Mouse (Mus musculus): ENCODE data around the gene Cox18.
A peak's percentile ranks its signal among the peaks of the same experiment; 100 is the strongest.
"Not testable (repeated sequence)": the region's sequence is repeated elsewhere in the genome, so short reads cannot be mapped to it uniquely, and the experiment has no call there.

Cox18 gene

GRCm38 (mm10) chr5:90223534-90224381, at the start of gene Cox18:
TSS of gene Cox18 (minus strand) at chr5:90224001.
- DNase-seq = peak; percentile 100

DNA sequence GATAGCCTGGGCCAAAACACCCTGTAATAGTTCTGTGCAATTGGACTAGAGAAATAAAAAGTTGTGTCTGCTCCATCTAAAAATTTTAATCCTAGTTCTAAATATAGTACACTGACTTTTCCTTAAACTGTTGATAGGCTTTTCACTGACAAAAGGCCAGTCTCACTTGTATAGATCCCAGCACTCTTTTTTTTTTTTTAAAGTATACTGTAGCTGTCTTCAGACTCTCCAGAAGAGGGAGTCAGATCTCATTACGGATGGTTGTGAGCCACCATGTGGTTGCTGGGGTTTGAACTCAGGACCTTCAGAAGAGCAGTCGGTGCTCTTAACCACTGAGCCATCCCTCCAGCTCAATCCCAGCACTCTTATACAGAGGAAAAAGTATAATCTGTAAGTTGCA, 38.4 kb upstream of the Cox18 start:
- DNase-seq = not testable (repeated sequence)

DNA sequence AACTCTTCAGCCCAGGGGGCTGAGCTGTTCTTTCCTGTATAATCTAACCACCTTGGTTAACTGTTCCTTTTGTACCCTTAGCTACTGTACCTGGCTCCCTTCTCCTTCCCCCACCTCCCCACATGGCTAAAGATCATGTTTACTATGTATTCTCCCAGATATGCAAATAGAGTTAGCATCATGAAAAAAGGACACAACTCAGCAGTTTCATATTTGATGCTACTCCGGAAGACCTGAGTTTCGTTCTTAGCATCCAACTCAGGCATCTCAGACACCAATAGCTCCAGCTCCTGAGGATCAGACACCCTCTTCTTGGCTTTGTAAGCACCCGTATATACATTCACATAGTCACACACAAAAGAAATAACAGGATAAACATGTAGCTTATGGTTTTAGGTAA, 33.2 kb upstream of the Cox18 start:
- no peak for DNase-seq

DNA sequence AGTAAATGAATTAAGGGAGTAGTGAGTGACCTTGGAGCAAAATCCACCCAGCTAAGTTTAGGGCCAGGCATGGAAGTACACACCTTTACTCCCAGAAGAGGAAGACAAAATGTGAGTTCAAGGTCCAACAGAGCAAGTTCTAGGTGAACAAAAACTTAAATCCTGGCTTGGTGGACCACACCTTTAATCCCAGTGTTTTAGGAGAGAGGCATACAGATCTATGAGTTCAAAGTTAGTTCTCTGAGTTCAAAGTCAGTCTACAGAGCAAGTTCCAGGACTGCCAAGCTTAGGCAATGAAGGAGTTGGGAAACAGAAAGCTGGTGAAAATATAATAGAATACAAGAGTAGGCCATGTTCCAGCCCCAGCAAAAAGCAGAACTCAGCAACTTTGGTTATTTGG, 23.7 kb upstream of the Cox18 start:
- DNase-seq = peak; percentile 71

DNA sequence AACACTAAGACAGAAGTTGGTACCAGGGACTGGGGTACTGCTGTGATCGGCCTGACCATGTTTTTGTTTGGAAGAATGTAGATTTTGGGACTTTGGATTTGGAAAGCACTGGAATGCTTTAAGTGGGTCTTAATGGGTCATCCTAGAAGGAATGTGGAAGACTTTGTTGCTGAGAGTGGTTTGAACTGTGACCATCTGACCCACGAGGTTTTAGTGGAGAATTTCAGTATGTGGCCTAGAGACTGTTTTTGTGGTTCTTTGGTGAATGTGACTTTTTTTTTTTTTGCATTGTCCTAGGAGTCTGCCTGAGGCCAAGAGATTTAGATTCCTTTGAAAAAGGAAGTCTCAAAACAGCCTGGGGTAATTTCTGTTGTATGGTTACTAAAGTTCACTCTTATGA, 23.2 kb upstream of the Cox18 start:
- peak; percentile 33 for DNase-seq

DNA sequence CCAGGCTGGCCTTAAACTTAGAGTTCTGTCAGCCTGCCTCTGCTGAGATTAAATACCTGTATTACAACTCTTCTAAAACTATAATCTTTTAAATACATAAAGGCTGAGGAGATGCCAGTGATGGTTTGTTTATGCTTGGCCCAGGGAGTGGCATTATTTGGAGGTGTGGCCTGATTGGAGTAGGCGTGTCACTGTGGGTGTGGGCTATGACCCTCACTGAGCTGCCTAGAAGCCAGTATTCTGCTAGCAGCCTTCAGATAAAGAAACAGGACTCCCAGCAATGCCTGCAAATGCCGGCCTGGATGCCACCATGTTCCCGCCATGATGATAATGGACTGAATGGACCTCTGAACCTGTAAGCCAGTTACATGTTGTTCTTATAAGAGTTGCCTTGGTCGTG, 22.8 kb upstream of the Cox18 start:
- no peak for DNase-seq

DNA sequence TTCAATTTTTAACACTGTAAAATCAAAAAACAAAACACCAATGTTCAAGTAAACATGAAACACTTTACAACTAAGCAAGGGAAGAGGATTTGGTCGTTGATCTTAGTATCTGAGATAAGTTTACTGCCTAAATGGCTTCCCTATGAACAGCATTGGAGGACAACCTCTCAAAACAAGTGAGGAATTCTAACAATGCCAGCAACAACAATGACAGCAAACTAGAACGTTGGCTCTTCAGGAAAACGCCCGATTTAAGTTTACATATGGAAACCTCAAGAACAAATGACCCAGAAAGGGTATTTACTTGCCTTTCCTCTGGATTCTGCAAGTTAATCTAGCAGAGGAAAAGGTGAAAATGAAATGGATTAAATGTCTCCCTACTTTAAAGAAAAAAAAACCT, 21.6 kb upstream of the Cox18 start:
- DNase-seq = no peak

GRCm38 (mm10) chr5:90235217-90235616, 11.4 kb upstream of the Cox18 start:
- DNase-seq = no peak

GRCm38 (mm10) chr5:90233305-90233704, 9.5 kb upstream of the Cox18 start:
- no peak for DNase-seq

GRCm38 (mm10) chr5:90229760-90230159, 6.0 kb upstream of the Cox18 start:
- DNase-seq = no peak

- no peak for DNase-seq
These were observed 2.9 kb upstream of the Cox18 start for GRCm38 (mm10) chr5:90226696-90227095.

GRCm38 (mm10) chr5:90224730-90225129, 929 bp upstream of the Cox18 start:
- DNase-seq = no peak

GRCm38 (mm10) chr5:90222937-90223336, 864 bp downstream of the Cox18 start:
- DNase-seq = no peak

GRCm38 (mm10) chr5:90217791-90218190, 6.0 kb downstream of the Cox18 start:
- DNase-seq = no peak

- no peak for DNase-seq
These were observed 6.6 kb downstream of the Cox18 start for GRCm38 (mm10) chr5:90217226-90217625.

DNA sequence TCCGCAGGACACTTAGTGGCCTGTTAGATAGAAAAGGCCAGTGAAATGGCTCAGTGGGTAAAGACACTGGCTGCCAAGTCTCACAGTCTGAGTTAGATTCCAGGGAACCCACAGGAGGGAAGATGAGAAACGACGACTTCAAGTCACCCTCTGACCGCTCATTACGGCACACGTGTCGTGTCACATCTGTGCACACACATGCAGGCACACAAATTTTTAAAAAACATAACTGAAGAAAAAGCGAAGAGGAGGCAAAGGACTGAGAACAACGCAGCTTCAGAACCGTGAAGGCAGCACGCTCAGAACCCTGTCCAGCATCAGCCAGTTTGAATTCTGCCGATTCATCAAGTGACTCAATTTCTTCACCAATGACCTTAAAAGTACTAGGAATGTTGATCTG, 10.4 kb downstream of the Cox18 start:
- DNase-seq = no peak

DNA sequence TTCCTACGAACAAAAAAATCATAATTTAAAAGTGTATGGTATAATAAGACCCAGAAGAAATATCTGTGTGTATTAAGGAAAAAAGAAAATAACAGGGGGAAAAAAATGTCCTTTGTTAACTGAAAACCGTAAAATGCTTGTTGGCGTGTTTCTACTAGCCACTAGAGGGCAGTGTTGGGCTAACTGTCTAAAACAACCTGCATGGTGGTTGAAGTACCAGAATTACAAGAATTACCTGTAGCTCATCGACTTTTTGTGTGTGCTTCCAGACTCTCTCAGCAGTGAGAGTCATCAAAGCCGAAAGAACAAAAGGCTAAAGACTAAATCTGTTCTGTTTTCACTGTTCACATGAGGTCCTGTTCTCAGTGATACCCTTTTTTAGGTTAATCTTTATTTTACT, 20.6 kb downstream of the Cox18 start:
- DNase-seq = peak; percentile 55

GRCm38 (mm10) chr5:90202447-90203117, 21.2 kb downstream of the Cox18 start:
- DNase-seq = no peak

DNA sequence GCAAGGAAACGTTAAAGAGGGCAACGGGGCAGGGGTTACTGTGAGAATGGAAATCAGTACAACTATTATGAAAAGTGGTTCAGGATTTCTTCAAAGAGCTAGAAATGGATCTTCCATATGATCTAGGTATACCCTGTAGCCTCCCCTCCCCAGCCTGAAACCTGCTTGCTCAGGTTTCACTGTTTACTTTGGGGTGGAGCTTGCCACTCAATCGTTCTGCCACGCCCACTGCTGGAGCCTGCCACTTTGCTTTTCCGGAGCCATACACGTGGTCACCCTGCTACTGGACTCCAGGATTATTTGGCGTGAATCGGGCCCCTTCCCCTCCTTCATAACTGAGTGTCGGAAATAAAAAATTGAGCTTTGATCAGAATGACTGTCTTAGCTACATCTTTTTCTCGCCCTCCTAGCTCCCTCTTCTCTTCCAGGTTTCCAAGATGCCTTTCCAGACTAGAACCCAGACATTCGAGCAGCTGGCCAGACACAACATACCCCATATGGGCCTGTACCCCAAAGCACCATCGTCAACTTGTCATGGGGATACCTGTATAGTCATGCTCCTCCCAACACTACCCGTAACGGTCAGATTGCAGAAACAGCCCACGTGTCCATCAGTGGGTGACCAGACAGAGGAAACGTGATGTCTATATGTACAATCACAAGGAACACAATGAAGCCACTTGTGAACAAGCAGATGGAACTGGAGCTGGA, 23.7 kb downstream of the Cox18 start:
- DNase-seq = no peak

- DNase-seq = peak; percentile 60
These were observed 29.0 kb downstream of the Cox18 start for GRCm38 (mm10) chr5:90194831-90195230.

DNA sequence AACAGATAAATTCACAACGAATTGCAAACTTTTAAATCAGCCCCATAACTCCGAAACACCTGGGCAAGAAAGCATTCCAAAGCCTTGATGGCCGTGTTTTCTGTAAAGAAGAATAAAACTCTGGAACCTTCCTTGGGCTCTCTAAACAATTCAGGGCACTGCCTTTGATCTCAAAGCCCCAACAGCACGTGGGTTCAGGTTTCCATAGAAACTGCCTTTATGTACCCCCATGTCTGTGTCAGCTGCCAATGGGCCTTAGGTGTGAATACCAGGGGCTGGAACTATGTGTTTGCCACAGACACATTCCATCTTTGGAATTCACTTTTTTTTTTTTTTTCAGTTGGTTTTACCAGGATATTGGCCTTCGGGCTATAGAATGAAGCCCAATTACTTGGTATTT, 41.0 kb downstream of the Cox18 start:
- DNase-seq = no peak

GRCm38 (mm10) chr5:90179094-90179493, 44.7 kb downstream of the Cox18 start:
- DNase-seq = no peak

DNA sequence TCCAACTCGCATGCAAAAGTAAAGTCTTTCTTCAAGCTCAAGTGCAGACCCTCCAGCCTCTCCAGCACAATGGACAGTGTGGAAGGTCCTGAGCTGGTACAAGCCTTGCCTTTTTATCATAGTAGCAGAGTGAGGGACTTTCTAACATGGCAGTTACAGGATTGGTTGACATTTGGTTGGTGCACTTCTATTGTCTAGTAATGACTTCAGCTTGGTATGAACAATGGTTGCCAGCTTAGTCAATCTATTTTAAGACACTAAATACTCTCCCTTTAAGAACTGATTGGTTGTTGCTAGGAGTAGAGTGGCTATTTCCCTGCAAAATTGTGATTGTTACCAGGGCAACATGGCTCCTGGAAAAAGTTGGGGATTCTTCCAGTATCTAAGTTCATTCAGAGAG, 45.7 kb downstream of the Cox18 start:
- DNase-seq = no peak
